Mouse (Mus musculus) limb, embryonic 11.5 days (tissue): ENCODE measurements at regions not wholly inside any gene's neighbourhood (a gene's known extent, or its start where the extent isn't known, plus 50 kb on each side); places are given as distances from the start of the nearest gene placed in this dataset.
"Not testable (repeated sequence)": the region's sequence is repeated elsewhere in the genome, so short reads cannot be mapped to it uniquely, and the experiment has no call there.

Experiments used
- ATAC-seq: fragments of 200-750 bp; cut with Nextera tagmentation; 2 replicates; pipeline ENCODE4 v1.8.0; 2017; ENCODE audit warnings: low read depth; ENCODE audit not compliant: insufficient number of reproducible peaks, low FRiP score, low TSS enrichment
- DNase-seq: peaks from one replicate; pipeline ENCODE4 v3.0.0-alpha.2; 2015; ENCODE audit warnings: low spot score
- H3K27ac ChIP-seq: fragments of 300-500 bp; sonication (generic); replicated peaks from 2 replicates; pipeline ENCODE4 v1.5.1; 2014; ENCODE audit warnings: low read depth, mild to moderate bottlenecking, low read length
- H3K27me3 ChIP-seq: fragments of 300-500 bp; sonication (generic); 2 replicates; pipeline ENCODE4 v1.6.1; 2014; ENCODE audit warnings: mild to moderate bottlenecking, low read length, mixed read lengths; ENCODE audit not compliant: control insufficient read depth, insufficient read depth
- H3K36me3 ChIP-seq: fragments of 300-500 bp; sonication (generic); 2 replicates; pipeline ENCODE4 v1.6.1; 2014; ENCODE audit warnings: mild to moderate bottlenecking, low read length, moderate library complexity, mixed read lengths; ENCODE audit not compliant: control insufficient read depth, insufficient read depth
- H3K4me1 ChIP-seq: fragments of 300-500 bp; sonication (generic); 2 replicates; pipeline ENCODE4 v1.6.1; 2014; ENCODE audit warnings: low read length, mixed read lengths; ENCODE audit not compliant: control insufficient read depth, insufficient read depth
- H3K4me2 ChIP-seq: fragments of 300-500 bp; sonication (generic); 2 replicates; pipeline ENCODE4 v1.6.1; 2014; ENCODE audit warnings: low read depth, mild to moderate bottlenecking, moderate library complexity; ENCODE audit not compliant: severe bottlenecking
- H3K4me3 ChIP-seq: fragments of 300-500 bp; sonication (generic); 2 replicates; pipeline ENCODE4 v1.5.1; 2014; ENCODE audit warnings: low read depth, low read length
- H3K9ac ChIP-seq: fragments of 300-500 bp; sonication (generic); 2 replicates; pipeline ENCODE4 v1.6.1; 2014; ENCODE audit warnings: mild to moderate bottlenecking, low read length
- H3K9me3 ChIP-seq: fragments of 300-500 bp; sonication (generic); 2 replicates; pipeline ENCODE4 v1.6.1; 2016; ENCODE audit warnings: low read length; ENCODE audit not compliant: control insufficient read depth
- WGBS: fragments of 180-500 bp; shearing (Covaris S2); extraction: QIAGEN DNeasy Blood & Tissue Kit; methylation state at CpG from one replicate; pipeline ENCODE4 v1.1.7; 2014; 5-methylcytosine and 5-hydroxymethylcytosine counted together

DNA sequence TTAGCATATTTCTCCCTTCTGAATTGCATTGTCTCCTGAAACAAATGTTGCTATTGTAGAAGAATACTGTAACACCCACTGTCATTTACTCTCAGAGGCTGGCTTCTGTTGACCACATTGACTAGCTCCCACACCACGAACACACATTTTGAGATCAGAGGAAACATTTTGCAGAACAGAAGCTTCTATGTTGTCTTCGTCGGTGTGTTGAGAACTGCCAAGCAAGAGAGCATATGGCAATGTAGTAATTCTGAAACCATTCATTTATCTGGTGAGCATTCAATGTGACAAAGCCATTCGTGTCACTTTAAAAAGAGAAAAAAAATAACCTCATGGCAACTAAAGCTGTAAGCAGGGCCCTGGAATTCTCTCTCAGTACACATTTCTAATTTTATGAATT lies 343.9 kb downstream of the Car8 start:
- Histone ChIP-seq H3K27ac (no peak overlapping the region), H3K36me3 (no peaks in the 10 kb centered on the region), H3K9me3 (no peaks in the 10 kb centered on the region), H3K4me3 (no peak overlapping the region), H3K27me3 (no peaks in the 10 kb centered on the region), H3K4me2 (no peak overlapping the region), H3K9ac (no peak overlapping the region), H3K4me1 (no peaks in the 10 kb centered on the region)
- DNase-seq (no peak), ATAC-seq (no peak)
- 90% methylated on average over 4 of the region's 4 CpGs for WGBS

DNA sequence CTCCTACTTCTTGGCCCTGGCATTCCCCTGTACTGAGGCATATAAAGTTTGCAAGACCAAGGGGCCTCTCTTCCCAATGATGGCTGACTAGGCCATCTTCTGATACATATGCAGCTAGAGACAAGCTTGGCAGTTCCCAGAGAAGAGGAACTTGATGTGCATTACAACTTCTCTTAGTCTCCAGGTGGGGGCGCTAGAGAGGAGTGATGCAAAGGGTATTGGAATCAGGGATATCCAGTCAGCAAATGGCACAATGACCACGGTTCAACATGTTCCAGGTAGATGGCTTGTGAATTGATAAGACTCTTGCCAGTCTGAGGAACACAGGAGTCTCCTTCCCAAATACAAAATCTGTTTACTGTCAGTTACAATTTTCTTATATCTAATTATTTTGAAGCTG lies 347.7 kb downstream of the Car8 start:
- 52% methylated on average over 2 of the region's 2 CpGs for WGBS
- no peaks in the 10 kb centered on the region for H3K9me3 ChIP-seq
- H3K4me3 ChIP-seq = no peak overlapping the region
- DNase-seq (no peak), ATAC-seq (no peak)
- H3K36me3 ChIP-seq = no peaks in the 10 kb centered on the region
- no peaks in the 10 kb centered on the region for H3K4me1 ChIP-seq
- H3K27me3 ChIP-seq = no peaks in the 10 kb centered on the region
- no peak overlapping the region for H3K4me2 ChIP-seq
- H3K9ac ChIP-seq = no peak overlapping the region
- no peak overlapping the region for H3K27ac ChIP-seq

- no peaks in the 10 kb centered on the region for H3K9me3 ChIP-seq
- H3K36me3 ChIP-seq = no peaks in the 10 kb centered on the region
- H3K27me3 ChIP-seq = no peaks in the 10 kb centered on the region
- H3K4me3 ChIP-seq = no peak overlapping the region
- no peak overlapping the region for H3K9ac ChIP-seq
- H3K4me1 ChIP-seq = no peaks in the 10 kb centered on the region
- no peak overlapping the region for H3K4me2 ChIP-seq
- H3K27ac ChIP-seq = no peak overlapping the region
- DNase-seq (no peak), ATAC-seq (no peak)
- 76% methylated on average over 1 of the region's 1 CpGs for WGBS
Measured at GRCm38 (mm10) chr4:7854518-7854917, 384.3 kb downstream of the Car8 start.

DNA sequence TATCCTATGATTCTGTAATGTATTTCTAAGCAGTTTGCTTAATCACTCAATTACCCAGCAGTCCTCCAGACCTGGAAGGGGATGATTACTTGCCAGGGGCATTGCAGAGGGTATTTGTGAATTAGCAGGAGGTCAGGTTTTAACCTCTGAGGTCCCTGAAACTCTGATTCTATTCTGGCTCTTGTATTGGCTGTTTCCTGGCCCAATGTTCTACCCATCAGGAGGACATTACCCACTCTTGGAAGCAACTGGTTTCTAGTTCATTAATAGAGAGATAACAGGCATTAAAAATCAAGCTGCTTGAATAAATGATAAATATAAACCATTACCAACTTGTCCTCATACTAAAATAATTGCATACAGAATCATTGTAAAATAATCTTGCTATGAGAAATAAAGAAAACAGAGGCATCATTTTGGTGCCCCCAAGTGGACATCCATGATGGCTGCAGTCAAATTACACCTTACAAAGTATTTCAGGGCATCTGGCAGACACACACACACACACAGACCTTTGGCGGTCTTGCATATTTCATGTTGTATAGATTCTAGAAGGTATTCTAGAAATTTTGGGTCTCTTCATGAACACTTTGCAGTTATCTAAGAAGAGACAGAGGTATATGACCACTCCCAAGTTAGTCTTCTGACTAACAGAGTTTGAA lies 385.6 kb downstream of the Car8 start:
- H3K9ac ChIP-seq = no peak overlapping the region
- 66% methylated on average over 1 of the region's 1 CpGs for WGBS
- no peaks in the 10 kb centered on the region for H3K9me3 ChIP-seq
- no peaks in the 10 kb centered on the region for H3K36me3 ChIP-seq
- H3K4me2 ChIP-seq = no peak overlapping the region
- H3K27me3 ChIP-seq = no peaks in the 10 kb centered on the region
- no peaks in the 10 kb centered on the region for H3K4me1 ChIP-seq
- no peak overlapping the region for H3K27ac ChIP-seq
- no peak overlapping the region for H3K4me3 ChIP-seq
- DNase-seq = peak; percentile 55
- ATAC-seq = no peak

- Histone ChIP-seq H3K27me3 (no peaks in the 10 kb centered on the region), H3K36me3 (no peaks in the 10 kb centered on the region), H3K4me2 (no peak overlapping the region), H3K27ac (no peak overlapping the region), H3K4me3 (no peak overlapping the region), H3K4me1 (no peaks in the 10 kb centered on the region), H3K9me3 (no peaks in the 10 kb centered on the region), H3K9ac (no peak overlapping the region)
- ATAC-seq (no peak), DNase-seq (no peak)
- 86% methylated on average over 4 of the region's 4 CpGs for WGBS
Measured at GRCm38 (mm10) chr4:7852006-7852615, 386.7 kb downstream of the Car8 start.

DNA sequence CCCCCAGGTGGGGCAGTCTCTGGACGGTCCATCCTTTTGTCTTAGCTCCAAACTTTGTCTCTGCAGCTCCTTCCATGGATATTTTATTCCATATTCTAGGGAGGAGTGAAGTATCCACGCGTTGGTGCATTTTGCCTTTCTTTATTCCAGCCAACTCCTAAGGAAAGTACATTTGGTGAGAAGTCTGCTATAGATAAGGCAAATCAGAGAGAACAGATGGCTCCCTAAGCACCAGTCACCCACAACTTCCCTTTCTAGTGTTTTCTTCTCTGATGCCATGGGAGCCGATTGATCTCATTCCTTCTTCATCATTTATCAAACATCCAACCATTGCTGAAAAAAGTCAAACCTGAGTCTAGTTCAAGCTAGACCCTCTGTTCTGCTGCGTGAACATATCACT lies 391.4 kb downstream of the Car8 start:
- Histone ChIP-seq H3K4me1 (no peaks in the 10 kb centered on the region), H3K4me2 (no peak overlapping the region), H3K9me3 (no peaks in the 10 kb centered on the region), H3K27me3 (no peaks in the 10 kb centered on the region), H3K4me3 (no peak overlapping the region), H3K36me3 (no peaks in the 10 kb centered on the region), H3K9ac (no peak overlapping the region), H3K27ac (no peak overlapping the region)
- 86% methylated on average over 5 of the region's 5 CpGs for WGBS
- DNase-seq = no peak
- no peak for ATAC-seq

DNA sequence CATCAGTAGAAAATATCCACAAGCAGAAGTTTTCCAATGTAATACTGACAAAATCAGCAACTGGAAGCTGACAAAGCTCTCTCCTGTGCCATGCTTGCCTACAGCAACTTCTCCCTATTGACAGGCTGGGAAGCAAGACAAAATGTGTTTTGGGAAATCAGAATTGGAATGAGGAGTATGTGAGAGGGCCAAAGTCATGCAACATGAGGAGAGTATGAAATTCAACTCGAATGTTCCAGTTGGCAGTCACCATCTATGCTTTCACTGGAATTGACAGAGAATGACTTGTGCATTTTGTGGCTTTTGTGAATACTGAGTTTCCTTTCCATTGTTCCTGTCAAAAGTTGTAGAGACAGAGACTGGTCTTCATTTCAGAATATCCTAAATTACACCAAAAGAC lies 409.7 kb downstream of the Car8 start:
- H3K27ac ChIP-seq = no peak overlapping the region
- H3K4me2 ChIP-seq = no peak overlapping the region
- WGBS = 83% methylated on average over 1 of the region's 1 CpGs
- no peaks in the 10 kb centered on the region for H3K9me3 ChIP-seq
- H3K4me1 ChIP-seq = no peaks in the 10 kb centered on the region
- no peak overlapping the region for H3K9ac ChIP-seq
- no peak for DNase-seq
- no peak overlapping the region for H3K4me3 ChIP-seq
- no peaks in the 10 kb centered on the region for H3K36me3 ChIP-seq
- H3K27me3 ChIP-seq = no peaks in the 10 kb centered on the region
- no peak for ATAC-seq

DNA sequence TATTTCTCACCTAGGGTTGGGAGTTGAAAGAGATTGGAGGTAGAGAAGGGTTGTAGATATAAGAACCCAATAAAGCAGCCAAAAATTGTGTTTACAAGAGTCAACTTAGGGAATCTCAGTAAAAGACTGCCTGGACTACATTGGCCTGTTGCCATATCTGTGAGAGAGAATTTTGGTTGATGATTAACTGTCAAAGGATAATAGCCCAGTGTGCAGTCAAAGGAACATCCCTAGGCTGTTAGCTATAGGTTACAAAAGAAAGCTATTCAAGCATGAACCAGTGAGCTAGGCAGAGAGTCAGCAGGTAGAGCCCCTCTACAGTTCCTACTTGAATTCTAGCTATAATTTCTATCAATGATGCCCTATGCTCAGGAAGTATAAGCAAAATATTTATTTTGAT lies 419.0 kb downstream of the Car8 start:
- Histone ChIP-seq H3K36me3 (no peaks in the 10 kb centered on the region), H3K9me3 (no peaks in the 10 kb centered on the region), H3K4me2 (no peak overlapping the region), H3K27me3 (no peaks in the 10 kb centered on the region), H3K4me1 (no peaks in the 10 kb centered on the region), H3K27ac (no peak overlapping the region), H3K4me3 (no peak overlapping the region), H3K9ac (no peak overlapping the region)
- ATAC-seq = no peak
- DNase-seq = no peak

DNA sequence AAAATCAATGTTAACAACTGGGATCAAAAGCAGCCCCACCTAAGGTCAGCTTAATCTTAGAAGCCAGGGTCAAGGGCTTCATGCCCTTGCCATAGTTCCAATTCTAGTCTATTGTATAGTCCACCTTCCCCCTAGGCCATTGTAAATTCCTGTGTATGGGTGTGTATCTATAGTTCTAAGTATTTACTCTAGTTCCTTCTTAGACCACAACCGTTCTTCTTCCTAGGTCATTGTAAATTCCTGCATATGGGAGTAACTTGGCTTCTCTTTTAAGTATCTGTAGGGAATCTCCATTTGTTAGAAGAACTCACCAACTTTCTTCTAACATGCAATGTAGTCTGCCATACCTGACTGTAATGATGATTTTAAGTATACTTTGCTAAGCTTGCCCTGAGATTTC lies 461.1 kb downstream of the Car8 start:
- H3K9me3 ChIP-seq, ATAC-seq, H3K4me3 ChIP-seq, H3K4me1 ChIP-seq, DNase-seq, H3K9ac ChIP-seq, H3K4me2 ChIP-seq, H3K27me3 ChIP-seq, H3K27ac ChIP-seq, H3K36me3 ChIP-seq: not testable (repeated sequence)
- 97% methylated on average over 1 of the region's 1 CpGs for WGBS
